ENCODE assay signal across 8 mouse cellular contexts in the genomic region with DNA sequence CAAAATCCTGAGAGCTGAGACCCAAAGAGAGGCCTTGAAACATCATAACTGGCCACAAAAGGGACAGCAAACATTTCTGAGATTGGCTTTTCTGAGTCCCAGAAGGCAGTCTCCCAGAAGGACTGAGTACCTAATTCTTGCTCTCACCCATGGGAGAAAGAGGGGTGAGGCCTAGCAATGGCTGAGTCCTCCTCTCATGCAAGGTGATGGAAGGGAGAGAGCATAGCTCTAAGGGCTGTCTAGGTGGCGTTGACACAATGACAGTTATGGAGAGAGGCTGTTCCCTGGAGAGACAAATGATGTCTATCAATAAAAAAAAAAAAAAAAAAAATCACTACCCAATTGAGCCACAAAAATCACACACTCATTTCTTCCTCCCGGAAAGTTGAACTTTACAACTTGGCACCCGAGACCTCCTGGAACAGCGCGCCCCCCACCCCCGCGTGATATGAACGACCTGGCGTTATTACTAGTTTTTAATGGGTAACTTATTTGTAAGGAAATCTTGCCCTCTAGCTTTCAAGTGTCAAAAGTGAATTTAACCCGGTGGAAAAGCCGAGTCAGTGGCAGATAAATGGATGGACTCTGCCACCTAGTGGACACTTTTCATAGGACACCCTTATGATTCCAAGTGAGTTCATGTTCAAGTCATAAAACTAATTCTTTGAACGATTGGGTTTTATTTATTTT.
DNase-seq lines count a peak whose midpoint lies in the region; ATAC-seq and TF ChIP-seq lines count a peak whose summit lies in the region.

No protein-coding gene starts in this region.

- H3K4me3 ChIP-seq in forebrain, embryonic 10.5 days, result no peak overlapping the region
- no peak overlapping the region for H3K4me3 ChIP-seq in forebrain, embryonic 12.5 days (replicated peaks)
- no peak overlapping the region for H3K4me3 ChIP-seq in gastrocnemius, adult 2 months
- H3K4me3 ChIP-seq in intestine, embryonic 16.5 days (ENCODE audit: low read length), result no peak overlapping the region
- no peak overlapping the region for H3K4me3 ChIP-seq in midbrain, embryonic 10.5 days

- H3K4me2 ChIP-seq in forebrain, embryonic 12.5 days, result no peak overlapping the region
- H3K4me2 ChIP-seq in intestine, embryonic 16.5 days (ENCODE audit: low read depth, low read length), result 0 out of 2 replicates have a peak overlapping the region, but pooled peaks have one; percentile 26

- WGBS in forebrain, embryonic 10.5 days, result 26% methylated on average over 12 of the region's 12 CpGs
- WGBS in forebrain, embryonic 12.5 days, result 18% methylated on average over 12 of the region's 12 CpGs
- WGBS in intestine, embryonic 16.5 days, result 9% methylated on average over 12 of the region's 12 CpGs
- 22% methylated on average over 12 of the region's 12 CpGs for WGBS in midbrain, embryonic 10.5 days

- peak; percentile 86 for TF ChIP-seq CTCF in gastrocnemius, adult 2 months (IDR thresholded peaks at IDR 0.05)

- H3K36me3 ChIP-seq in forebrain, embryonic 10.5 days (replicated peaks), result no peaks in the 10 kb centered on the region
- no peaks in the 10 kb centered on the region for H3K36me3 ChIP-seq in forebrain, embryonic 12.5 days (replicated peaks)
- H3K36me3 ChIP-seq in intestine, embryonic 16.5 days (ENCODE audit: control insufficient read depth, insufficient read depth, low read length), result no peaks in the 10 kb centered on the region
- H3K36me3 ChIP-seq in midbrain, embryonic 10.5 days, result no peaks in the 10 kb centered on the region

- H3K9me3 ChIP-seq in forebrain, embryonic 10.5 days, result no peaks in the 10 kb centered on the region
- no peaks in the 10 kb centered on the region for H3K9me3 ChIP-seq in forebrain, embryonic 12.5 days
- no peaks in the 10 kb centered on the region for H3K9me3 ChIP-seq in intestine, embryonic 16.5 days (ENCODE audit: control insufficient read depth, low read length)
- H3K9me3 ChIP-seq in midbrain, embryonic 10.5 days (replicated peaks), result no peaks in the 10 kb centered on the region

- H3K27ac ChIP-seq in forebrain, embryonic 10.5 days, result no peak overlapping the region
- no peak overlapping the region for H3K27ac ChIP-seq in forebrain, embryonic 12.5 days
- no peak overlapping the region for H3K27ac ChIP-seq in gastrocnemius, adult 2 months
- no peak overlapping the region for H3K27ac ChIP-seq in intestine, embryonic 16.5 days (ENCODE audit: low read length)
- H3K27ac ChIP-seq in midbrain, embryonic 10.5 days (replicated peaks), result no peak overlapping the region

- H3K9ac ChIP-seq in forebrain, embryonic 12.5 days, result no peak overlapping the region
- no peak overlapping the region for H3K9ac ChIP-seq in intestine, embryonic 16.5 days (ENCODE audit: low read depth, low read length)

- intact Hi-C loops in gastrocnemius, adult 2 months (cut with DNase I), result loop anchor here (1.0 kb wide), 1 partner anchor 146 kb away; no protein-coding TSS in a partner anchor
- intact Hi-C loops in left cerebral cortex, postnatal 10 days (cut with DNase I), result loop anchor here (1.0 to 5.0 kb wide), 3 partner anchors 146 to 1616 kb away; no protein-coding TSS in a partner anchor

- no peak; the same call in 1 of the 2 replicates for ATAC-seq in forebrain, embryonic 12.5 days (ENCODE audit: low FRiP score)
- peak; percentile 68 for ATAC-seq in intestine, embryonic 16.5 days

- peaks cover 34% of the 10 kb centered on the region for H3K4me1 ChIP-seq in forebrain, embryonic 10.5 days
- peaks cover 17% of the 10 kb centered on the region for H3K4me1 ChIP-seq in forebrain, embryonic 12.5 days
- H3K4me1 ChIP-seq in intestine, embryonic 16.5 days (ENCODE audit: control insufficient read depth, insufficient read depth, low read length), result no peaks in the 10 kb centered on the region
- H3K4me1 ChIP-seq in midbrain, embryonic 10.5 days, result peaks cover 36% of the 10 kb centered on the region

- peaks cover 86% of the 10 kb centered on the region for H3K27me3 ChIP-seq in forebrain, embryonic 10.5 days (ENCODE audit: poor library complexity, severe bottlenecking)
- peaks cover 64% of the 10 kb centered on the region for H3K27me3 ChIP-seq in forebrain, embryonic 12.5 days
- no peaks in the 10 kb centered on the region; the same call in 1 of the 2 replicates for H3K27me3 ChIP-seq in intestine, embryonic 16.5 days (replicated peaks; ENCODE audit: control insufficient read depth, insufficient read depth, low read length)
- peaks cover 63% of the 10 kb centered on the region for H3K27me3 ChIP-seq in midbrain, embryonic 10.5 days (ENCODE audit: low read depth, poor library complexity, severe bottlenecking)

- DNase-seq in forebrain, embryonic 10.5 days (ENCODE audit: extremely low spot score, low spot score), result peak; percentile 48
- DNase-seq in cerebellum, adult 8-10 months, result peak; percentile 54
- DNase-seq in gastrocnemius, adult 2 months, result peak; percentile 54
- peak; percentile 40 to 74 for DNase-seq in left cerebral cortex, postnatal 10 days (ENCODE audit: extremely low spot score in 1 of 2, low spot score in 2 of 2)
- DNase-seq in midbrain, embryonic 10.5 days (ENCODE audit: low spot score), result peak; percentile 56
- peak; percentile 63 for DNase-seq in right cerebral cortex, postnatal 4 days
